Mouse (Mus musculus) liver, embryonic 14.5 days (tissue): ENCODE measurements around the gene Cox8a. TPM values are rescaled to one million over a fixed set of nuclear protein-coding genes. Genes with fewer than 3 reads are reported as not detected.

ENCODE experiments used
- ATAC-seq: fragments of 200-750 bp; cut with Nextera tagmentation; 2 replicates; pipeline ENCODE4 v1.8.0; 2017; ENCODE audit warnings: moderate number of reproducible peaks, mild to moderate bottlenecking, moderate library complexity; ENCODE audit not compliant: insufficient read depth
- DNase-seq, 3 experiments: peaks; one replicate each; pipeline ENCODE4 v3.0.0-alpha.2; 2012 to 2013; ENCODE audit warnings: low read depth in 3 of 3, low spot score in 3 of 3
- H3K27ac ChIP-seq: fragments of 300-500 bp; sonication (generic); 2 replicates; pipeline ENCODE4 v1.5.1; 2014; ENCODE audit warnings: moderate library complexity, mild to moderate bottlenecking, control low read depth, inconsistent platforms
- H3K27me3 ChIP-seq: fragments of 300-500 bp; sonication (generic); 2 replicates; pipeline ENCODE4 v1.6.1; 2014; ENCODE audit warnings: mild to moderate bottlenecking, low read length, moderate library complexity; ENCODE audit not compliant: control insufficient read depth, insufficient read depth
- H3K36me3 ChIP-seq: fragments of 300-500 bp; sonication (generic); replicated peaks from 2 replicates; pipeline ENCODE4 v1.6.1; 2014; ENCODE audit warnings: low read depth; ENCODE audit not compliant: control insufficient read depth, insufficient read depth
- H3K4me1 ChIP-seq, 2 experiments: fragments of 200-500 bp in 1 of 2; fragments of 300-500 bp in 1 of 2; sonication (generic) in 1 of 2; replicated peaks; 2 replicates each; pipeline ENCODE4 v1.6.1; 2012 to 2014; ENCODE audit warnings: antibody characterized with exemption in 1 of 2, inconsistent platforms in 1 of 2, low read length in 1 of 2; ENCODE audit not compliant: control insufficient read depth in 2 of 2, insufficient read depth in 2 of 2
- H3K4me2 ChIP-seq: fragments of 300-500 bp; sonication (generic); 2 replicates; pipeline ENCODE4 v1.6.1; 2014; ENCODE audit warnings: low read depth, mild to moderate bottlenecking, control low read depth, moderate library complexity
- H3K4me3 ChIP-seq, 2 experiments: fragments of 200-500 bp in 1 of 2; fragments of 300-500 bp in 1 of 2; sonication (generic) in 1 of 2; 2 replicates each; pipeline ENCODE4 v1.5.1; 2012 to 2014; ENCODE audit warnings: low read depth in 2 of 2, low read length in 2 of 2, mild to moderate bottlenecking in 2 of 2, control low read depth in 1 of 2, inconsistent platforms in 1 of 2, moderate library complexity in 1 of 2; ENCODE audit not compliant: insufficient read depth in 1 of 2
- H3K9ac ChIP-seq: fragments of 300-500 bp; sonication (generic); replicated peaks from 2 replicates; pipeline ENCODE4 v1.6.1; 2014; ENCODE audit warnings: mild to moderate bottlenecking, control low read depth, moderate library complexity
- H3K9me3 ChIP-seq: fragments of 300-500 bp; sonication (generic); 2 replicates; pipeline ENCODE4 v1.6.1; 2016; ENCODE audit warnings: low read length, mixed read lengths; ENCODE audit not compliant: control insufficient read depth
- CTCF ChIP-seq: IDR thresholded peaks from 2 replicates; pipeline ENCODE4 v1.5.1; 2016; ENCODE audit warnings: antibody characterized with exemption, low read depth, control low read depth
- EP300 ChIP-seq: IDR thresholded peaks from 2 replicates; pipeline ENCODE4 v1.6.1; 2016; ENCODE audit warnings: antibody characterized with exemption, low read depth
- WGBS: fragments of 180-500 bp; shearing (Covaris S2); extraction: QIAGEN DNeasy Blood & Tissue Kit; methylation state at CpG from one replicate; pipeline ENCODE4 v1.1.7; 2014; ENCODE audit not compliant: insufficient replicate concordance; 5-methylcytosine and 5-hydroxymethylcytosine counted together
- polyA plus RNA-seq, 2 experiments: library from polyadenylated mRNA; depleted of rRNA in 1 of 2; stranded (reverse) in 1 of 2; unstranded in 1 of 2; fragments of >200 nt; fragmentation: Nextera tagmentation in 1 of 2; extraction: Ambion mirVana in 1 of 2; gene quantifications; 2 replicates each; pipeline versions ENCODE4 v1.2.1 to v1.2.3; 2012 to 2014

Gene Cox8a
- polyA plus RNA-seq, 2 experiments, result 282 to 803 TPM

GRCm38 (mm10) chr19:7246021-7246420 lies 28.6 kb upstream of the Cox8a start:
- TF ChIP-seq EP300 (no peak), CTCF (no peak)
- Histone ChIP-seq H3K36me3 (no peaks in the 10 kb centered on the region), H3K9ac (no peak overlapping the region), H3K9me3 (no peaks in the 10 kb centered on the region), H3K4me2 (no peak overlapping the region), H3K4me1 (peaks cover 4 to 6% of the 10 kb centered on the region in 2 experiments; a peak in 3 of 4 replicates), H3K4me3 (no peak overlapping the region), H3K27me3 (no peaks in the 10 kb centered on the region), H3K27ac (no peak overlapping the region)
- no peak; the same call in 1 of the 2 replicates for ATAC-seq
- DNase-seq, result no peak
- WGBS, result 45% methylated on average over 3 of the region's 3 CpGs

GRCm38 (mm10) chr19:7240782-7241690 lies 23.6 kb upstream of the Cox8a start, which contains the start of gene Naa40:
Gene Naa40, minus strand, starts transcription at chr19:7241183.
- peaks cover 4% of the 10 kb centered on the region for H3K36me3 ChIP-seq
- under 1% methylated on average over 80 of the region's 80 CpGs for WGBS
- H3K27ac ChIP-seq, result peak within 1 kb of the TSS; percentile 43
- peak; percentile 86 to 89 (median 89) for DNase-seq
- H3K4me2 ChIP-seq, result peak within 1 kb of the TSS; percentile 72
- H3K27me3 ChIP-seq, result no peaks in the 10 kb centered on the region
- no peaks in the 10 kb centered on the region for H3K9me3 ChIP-seq
- TF ChIP-seq EP300 (0 out of 2 replicates have a peak, but pooled peaks have one; percentile 23), CTCF (no peak)
- peak within 1 kb of the TSS; percentile 84 for H3K9ac ChIP-seq
- H3K4me3 ChIP-seq, result peak within 1 kb of the TSS; percentile 73 to 90
- H3K4me1 ChIP-seq, result peaks cover 10% of the 10 kb centered on the region in 2 experiments
- peak; percentile 98 for ATAC-seq

GRCm38 (mm10) chr19:7240291-7240690 lies 22.9 kb upstream of the Cox8a start:
- peak overlapping the region; percentile 73 to 90 for H3K4me3 ChIP-seq
- H3K4me1 ChIP-seq, result peaks cover 8 to 10% of the 10 kb centered on the region in 2 experiments
- peak overlapping the region; percentile 43 for H3K27ac ChIP-seq
- under 1% methylated on average over 13 of the region's 13 CpGs for WGBS
- H3K4me2 ChIP-seq, result peak overlapping the region; percentile 72
- no peaks in the 10 kb centered on the region for H3K9me3 ChIP-seq
- peaks cover 4% of the 10 kb centered on the region for H3K36me3 ChIP-seq
- TF ChIP-seq EP300 (no peak), CTCF (no peak)
- H3K9ac ChIP-seq, result peak overlapping the region; percentile 84
- ATAC-seq (peak; percentile 6; the same call in 1 of the 2 replicates), DNase-seq (no peak)
- no peaks in the 10 kb centered on the region for H3K27me3 ChIP-seq

- peak overlapping the region; percentile 72 for H3K4me2 ChIP-seq
- H3K27me3 ChIP-seq, result no peaks in the 10 kb centered on the region
- no peaks in the 10 kb centered on the region for H3K9me3 ChIP-seq
- WGBS, result 86% methylated on average over 3 of the region's 3 CpGs
- H3K4me1 ChIP-seq, result peaks cover 8 to 10% of the 10 kb centered on the region in 2 experiments
- ATAC-seq (no peak), DNase-seq (no peak)
- H3K9ac ChIP-seq, result peak overlapping the region; percentile 84
- no peak for TF ChIP-seq CTCF
- TF ChIP-seq EP300, result no peak
- H3K27ac ChIP-seq, result no peak overlapping the region; the same call in 1 of the 2 replicates
- H3K36me3 ChIP-seq, result peaks cover 4% of the 10 kb centered on the region
- peak overlapping the region; percentile 73 to 90 for H3K4me3 ChIP-seq
These were observed 22.2 kb upstream of the Cox8a start for GRCm38 (mm10) chr19:7239574-7239973.

GRCm38 (mm10) chr19:7236742-7237141 lies 19.3 kb upstream of the Cox8a start:
- H3K36me3 ChIP-seq, result peaks cover 19% of the 10 kb centered on the region
- DNase-seq (no peak), ATAC-seq (no peak)
- no peak overlapping the region for H3K4me2 ChIP-seq
- no peaks in the 10 kb centered on the region for H3K9me3 ChIP-seq
- WGBS, result 73% methylated on average over 4 of the region's 4 CpGs
- TF ChIP-seq CTCF (no peak), EP300 (no peak)
- no peak overlapping the region for H3K27ac ChIP-seq
- H3K9ac ChIP-seq, result no peak overlapping the region
- peaks cover 8 to 10% of the 10 kb centered on the region in 2 experiments for H3K4me1 ChIP-seq
- H3K27me3 ChIP-seq, result no peaks in the 10 kb centered on the region
- H3K4me3 ChIP-seq, result no peak overlapping the region
